Mouse (Mus musculus) mature B cell (primary cell): ENCODE data around the gene Tmem156.

ENCODE experiments used
- in situ Hi-C: fragments of 300-500 bp; cut with MboI; formaldehyde crosslinking; loops from 2 replicates; pipeline ENCODE4 v1.14.3; 2019

Tmem156 gene

GRCm38 (mm10) chr5:65047285-65047855 is 44.6 kb downstream of the Tmem156 start:
- in situ Hi-C loops = no loop called here

DNA sequence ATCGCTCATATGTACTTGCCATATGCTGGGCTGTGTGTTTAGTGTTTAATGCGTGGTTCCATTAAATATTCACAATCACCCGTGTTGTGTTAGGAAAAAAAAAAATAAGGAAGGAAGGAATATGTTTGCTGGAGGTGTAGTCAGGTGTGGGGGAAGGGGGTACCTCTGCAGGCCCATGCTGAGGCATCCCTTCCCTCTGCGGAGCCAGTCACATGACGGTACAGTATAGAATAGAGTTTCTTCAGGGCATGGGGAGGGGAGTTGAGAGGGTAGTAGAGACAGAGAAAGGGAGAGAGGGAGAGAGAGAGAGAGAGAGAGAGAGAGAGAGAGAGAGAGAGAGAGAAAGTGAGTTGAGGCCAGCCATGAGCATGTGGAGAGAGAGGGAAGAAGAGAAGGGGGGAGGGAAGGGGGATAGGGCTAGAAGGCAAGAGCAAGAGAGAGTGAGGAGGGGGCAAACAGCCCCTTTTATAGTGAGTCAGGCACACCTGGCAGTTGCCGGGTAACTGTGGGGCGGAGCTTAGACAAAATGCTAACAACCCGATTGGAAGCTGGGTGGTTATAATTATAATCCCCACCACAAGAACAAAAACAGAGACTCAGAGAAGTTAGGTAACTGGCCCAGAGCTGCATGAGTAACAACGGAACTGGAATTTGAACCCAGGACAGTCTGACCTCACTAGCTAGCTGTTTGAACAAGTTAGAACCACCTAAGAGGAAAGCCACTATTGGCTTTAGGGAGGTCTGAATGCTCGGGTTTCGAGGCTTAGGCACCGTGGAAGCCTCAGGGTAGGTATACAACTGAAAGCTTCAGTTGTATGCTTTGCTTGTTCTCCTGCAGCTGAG is 45.3 kb downstream of the Tmem156 start:
- in situ Hi-C loops = no loop called here

- in situ Hi-C loops = no loop called here
Measured at GRCm38 (mm10) chr5:65045642-65046370, 46.1 kb downstream of the Tmem156 start.

DNA sequence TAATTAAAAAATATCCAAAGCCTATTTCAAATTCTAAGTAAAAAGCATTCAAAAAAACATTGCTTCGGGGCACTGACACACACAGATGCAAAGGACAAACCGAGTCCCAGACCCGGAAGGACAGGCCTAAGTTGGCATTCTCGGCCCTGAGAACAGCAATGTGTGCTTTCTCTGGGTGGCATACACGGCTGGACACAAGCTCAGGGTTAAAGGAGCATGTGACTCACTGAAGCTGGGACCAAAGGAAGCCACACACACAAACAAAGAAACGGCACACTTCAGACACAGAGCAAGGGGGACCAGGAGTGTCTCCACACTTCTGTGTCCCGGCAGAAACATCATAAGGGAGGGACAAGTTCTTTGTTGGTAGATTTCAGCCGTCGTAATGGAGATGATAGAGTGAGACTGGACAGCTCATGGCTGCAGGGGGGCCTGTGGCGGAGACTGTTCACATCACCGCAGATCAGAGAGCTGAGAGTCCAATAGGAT is 48.5 kb downstream of the Tmem156 start:
- in situ Hi-C loops = no loop called here

GRCm38 (mm10) chr5:65040463-65040862 is 51.5 kb downstream of the Tmem156 start:
- in situ Hi-C loops = no loop called here

DNA sequence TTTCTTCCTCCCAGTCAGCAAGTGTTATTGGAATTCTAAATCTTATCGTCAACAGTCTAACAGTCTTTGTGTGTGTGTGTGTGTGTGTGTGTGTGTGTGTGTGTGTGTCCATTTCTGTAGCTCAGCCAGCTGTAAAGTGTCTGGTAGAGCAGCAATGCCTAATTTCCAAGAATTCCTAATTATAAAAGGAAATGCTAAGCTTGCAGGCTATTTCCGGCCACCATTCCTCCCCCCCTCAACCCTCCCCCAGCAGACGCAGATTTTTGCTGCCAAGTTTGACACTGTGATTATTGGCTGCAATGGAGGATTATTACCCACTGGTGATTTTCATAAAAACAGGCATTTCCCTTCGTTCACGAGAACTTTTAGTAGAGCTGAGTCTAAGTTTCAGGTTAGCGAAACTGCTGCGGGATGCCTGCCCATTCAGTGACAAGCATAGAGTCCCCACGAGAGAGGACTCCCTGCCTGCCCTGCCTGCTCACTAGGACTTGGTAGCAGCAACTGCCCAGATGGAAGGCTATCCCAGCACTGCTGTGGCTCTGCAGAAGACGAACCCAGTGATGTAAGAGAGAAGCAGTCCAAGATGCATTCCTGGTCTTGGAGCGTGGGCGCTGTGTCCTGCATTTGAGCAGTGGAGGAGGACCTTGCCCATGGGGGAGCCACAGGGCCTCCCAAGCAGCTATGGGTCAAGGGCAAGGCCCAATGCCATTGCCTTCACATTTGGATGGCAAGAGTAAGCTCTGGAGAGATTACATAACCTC is 52.9 kb downstream of the Tmem156 start:
- in situ Hi-C loops = no loop called here

DNA sequence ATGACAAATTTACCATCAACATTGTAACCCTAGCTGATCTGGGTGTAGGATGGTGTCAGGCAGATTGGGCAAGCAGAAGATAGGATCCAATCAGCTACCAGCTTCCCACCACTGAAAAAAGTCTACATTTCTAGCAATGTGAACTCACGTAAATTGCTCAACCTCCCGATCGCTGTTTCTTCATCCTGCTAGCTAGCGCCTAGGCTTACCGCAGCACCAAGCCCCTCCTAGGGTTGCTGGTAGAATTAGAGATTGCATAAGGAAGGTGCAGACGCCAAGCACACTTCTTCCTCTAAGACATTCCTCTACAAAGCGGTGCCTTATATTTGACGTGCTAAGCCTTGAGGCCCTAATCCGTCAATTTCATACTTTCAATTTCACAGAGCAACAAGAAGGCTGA is 53.6 kb downstream of the Tmem156 start:
- in situ Hi-C loops = no loop called here

DNA sequence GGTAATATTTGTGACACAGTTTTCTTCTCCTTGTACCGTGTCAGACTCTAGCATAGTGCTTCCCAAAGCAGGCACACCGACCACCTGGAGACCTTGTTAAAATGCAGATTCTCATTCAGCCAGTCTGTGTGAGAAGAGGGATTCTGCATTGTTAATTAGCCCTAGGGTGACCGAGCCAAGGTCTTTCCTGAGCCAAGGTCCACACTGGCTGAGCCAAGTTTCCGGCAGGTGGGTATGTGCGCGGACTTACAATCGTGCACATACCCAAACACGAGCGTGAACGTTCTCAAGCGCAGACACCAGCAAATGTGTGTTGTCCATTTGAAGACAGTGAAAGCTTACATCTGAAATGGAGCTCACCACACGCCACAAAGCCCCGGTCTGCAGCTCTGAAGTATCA is 55.3 kb downstream of the Tmem156 start:
- in situ Hi-C loops = no loop called here

- in situ Hi-C loops = no loop called here
Measured at GRCm38 (mm10) chr5:65028019-65028418, 63.9 kb downstream of the Tmem156 start.

DNA sequence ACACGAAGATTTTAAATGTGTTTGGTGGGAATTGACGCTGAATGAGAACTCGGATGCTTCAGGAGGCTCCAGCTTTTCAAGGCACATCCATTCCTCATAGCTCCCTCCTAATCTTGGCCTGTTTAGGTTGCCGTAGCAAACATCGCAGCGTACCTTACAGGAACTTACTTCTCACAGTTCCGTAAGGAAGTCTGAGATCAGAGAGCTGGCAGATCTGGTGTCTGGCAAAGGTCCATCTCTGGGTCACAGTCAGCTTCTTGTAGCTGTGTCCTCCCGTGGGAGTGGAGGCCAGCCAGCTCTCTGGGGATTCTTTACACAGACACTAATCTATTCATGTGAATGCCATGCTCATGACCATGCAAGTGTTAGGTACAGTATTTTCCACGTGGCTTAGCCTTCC is 65.2 kb downstream of the Tmem156 start:
- in situ Hi-C loops = no loop called here

DNA sequence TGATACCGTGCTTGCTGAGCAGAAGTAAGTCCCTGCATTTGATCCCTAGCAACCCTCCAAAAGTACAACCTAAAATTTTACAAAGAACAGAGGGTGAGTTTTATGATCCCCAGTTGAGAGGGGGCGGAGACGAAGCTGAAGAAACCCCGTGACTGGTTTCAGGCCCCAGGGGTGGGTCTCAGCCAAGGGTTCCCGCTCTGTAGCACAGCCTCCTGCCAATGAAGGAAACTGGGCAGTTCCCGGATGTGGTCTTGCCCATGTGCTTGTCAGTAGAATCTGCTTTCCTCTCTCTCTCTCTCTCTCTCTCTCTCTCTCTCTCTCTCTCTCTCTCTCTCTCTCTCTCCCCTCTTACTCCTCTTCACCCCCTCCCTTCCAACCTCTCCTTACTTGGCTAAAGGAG is 66.0 kb downstream of the Tmem156 start:
- in situ Hi-C loops = no loop called here

- in situ Hi-C loops = no loop called here
Measured at GRCm38 (mm10) chr5:65024641-65025040, 67.3 kb downstream of the Tmem156 start.

DNA sequence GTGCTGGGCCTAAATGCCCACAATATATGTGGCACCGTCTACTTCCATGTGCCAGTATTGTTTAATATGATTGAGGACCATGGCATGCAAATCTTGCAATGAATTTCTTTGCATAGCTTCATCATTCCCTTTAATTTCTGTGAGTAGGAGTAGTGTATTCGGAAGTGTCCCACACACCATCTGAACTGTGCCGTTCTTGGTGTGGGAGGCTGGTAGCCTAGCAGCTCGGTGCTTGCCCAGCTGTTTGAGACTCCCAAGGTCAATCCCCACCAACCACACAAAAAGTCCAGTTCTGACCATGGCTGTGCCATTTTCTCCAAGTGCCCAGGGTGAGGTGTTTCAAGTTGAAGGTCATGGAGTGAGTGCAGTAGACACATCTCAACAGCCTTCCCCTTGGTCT is 69.9 kb downstream of the Tmem156 start:
- in situ Hi-C loops = no loop called here

DNA sequence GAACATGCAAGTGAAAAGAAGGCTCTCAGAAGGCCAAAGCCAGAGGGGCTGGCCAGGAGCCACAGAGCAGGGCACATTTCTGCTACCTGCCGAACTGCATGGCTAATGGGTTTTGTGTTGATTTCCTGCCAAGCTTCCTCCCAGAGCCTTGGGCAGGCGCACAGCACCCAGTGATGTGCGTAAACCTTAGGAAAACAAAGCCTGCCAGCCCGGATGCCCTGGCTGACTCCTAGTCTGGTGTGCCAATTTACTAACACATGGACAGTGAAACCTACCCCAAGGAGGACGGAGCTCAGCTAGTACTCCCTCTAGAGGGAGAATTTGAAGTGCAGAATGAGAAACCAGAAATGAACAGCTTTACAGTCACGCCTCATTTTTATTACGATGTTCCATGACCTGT is 72.1 kb downstream of the Tmem156 start:
- in situ Hi-C loops = no loop called here

- in situ Hi-C loops = no loop called here
Measured at GRCm38 (mm10) chr5:65019109-65019508, 72.8 kb downstream of the Tmem156 start.

DNA sequence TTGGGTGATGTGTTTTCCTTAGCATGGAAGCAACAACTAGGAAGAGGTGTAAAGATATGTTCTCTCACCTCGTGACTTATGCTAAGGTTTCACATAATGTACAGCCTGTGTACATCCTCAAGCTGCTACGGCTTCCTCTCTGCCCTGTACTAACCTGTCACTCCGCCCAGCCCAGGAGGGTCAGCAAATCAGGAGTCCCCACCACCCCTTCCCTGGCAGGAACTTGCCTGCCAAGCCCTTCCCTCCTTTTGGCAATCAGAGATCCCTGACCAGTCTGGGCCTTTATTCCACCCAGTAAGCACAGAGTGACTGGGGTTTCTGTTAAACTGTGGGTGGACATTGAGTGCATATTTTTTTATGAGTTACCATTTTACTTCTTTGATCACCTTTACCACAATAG is 76.4 kb downstream of the Tmem156 start:
- in situ Hi-C loops = no loop called here

DNA sequence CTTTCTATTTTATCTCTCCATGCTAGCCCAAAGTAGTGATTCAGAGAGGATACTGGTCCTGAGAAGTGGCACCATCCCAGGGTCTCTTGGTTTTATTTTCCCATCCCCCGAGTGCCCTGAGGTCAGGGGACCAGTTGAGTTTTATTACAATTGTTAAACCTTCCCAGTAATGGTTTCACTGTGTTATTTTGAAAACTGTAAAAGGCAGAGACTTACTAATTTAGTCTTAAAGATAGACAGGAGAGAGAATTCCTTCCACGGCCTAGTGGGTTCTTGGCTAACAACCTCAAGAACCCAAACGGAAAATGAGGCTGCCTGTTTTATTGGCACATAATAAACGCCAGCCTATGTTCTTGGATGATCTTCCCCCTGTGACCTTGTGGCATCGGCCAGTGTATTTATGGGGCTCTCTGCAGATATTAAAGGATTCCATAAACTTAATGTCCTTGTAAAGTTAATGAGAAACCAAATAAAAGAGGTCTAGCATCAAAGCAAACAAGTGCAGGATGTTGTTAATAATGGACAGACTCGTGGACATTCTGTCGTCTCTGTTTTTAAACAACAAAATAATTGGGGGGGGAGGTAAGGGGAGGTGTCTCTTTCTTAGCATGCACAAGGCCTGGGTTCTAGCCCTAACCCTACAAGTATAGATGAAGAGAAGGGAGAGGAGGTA is 79.9 kb downstream of the Tmem156 start:
- in situ Hi-C loops = no loop called here

DNA sequence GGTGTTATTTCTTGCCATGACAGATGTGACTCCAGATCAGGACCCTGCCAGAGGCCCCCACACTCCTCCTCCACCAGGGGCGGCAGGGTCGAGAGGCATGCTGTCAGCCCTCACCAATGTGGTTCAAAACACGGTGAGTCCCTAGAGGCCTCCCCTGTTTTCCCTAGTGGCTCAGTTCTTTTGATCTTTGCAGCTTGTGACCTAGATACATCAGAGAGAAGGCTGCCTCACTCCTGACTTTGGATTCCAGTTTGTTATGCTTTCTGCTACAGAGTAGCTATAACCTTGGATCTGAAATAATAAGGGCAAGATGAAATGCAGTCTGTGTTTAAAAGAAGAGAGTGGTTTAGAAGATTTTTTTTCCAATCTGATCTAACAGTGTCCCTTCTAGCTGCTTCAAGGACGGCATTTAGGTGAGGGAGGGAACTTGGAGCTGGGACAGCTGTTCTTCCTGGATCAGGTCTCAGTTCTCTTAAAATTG is 85.9 kb downstream of the Tmem156 start:
- in situ Hi-C loops = no loop called here

DNA sequence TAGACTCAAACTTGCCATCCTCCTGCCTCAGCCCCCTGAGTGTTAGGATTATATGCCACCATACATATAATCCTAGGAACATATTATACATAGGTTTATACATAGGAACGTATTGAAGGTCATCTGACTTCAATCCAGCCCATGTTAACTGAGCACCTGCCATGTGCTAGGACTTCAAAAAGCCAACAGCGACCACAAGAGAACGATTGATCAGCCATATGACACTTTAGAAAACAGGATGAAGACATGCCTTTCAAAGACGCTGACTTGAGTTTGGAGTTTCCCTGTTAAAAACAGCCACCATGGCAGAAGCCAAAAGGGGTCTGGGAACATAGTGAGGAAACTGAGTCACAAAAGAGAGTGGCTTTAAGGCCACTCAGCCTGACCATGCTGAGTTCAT is 86.7 kb downstream of the Tmem156 start:
- in situ Hi-C loops = no loop called here
